Mouse (Mus musculus): ENCODE results near the gene Slc7a1.

GRCm38 (mm10) chr5:148357168-148357567, 42.5 kb downstream of the Slc7a1 start:
- TF ChIP-seq CTCF (IDR thresholded peaks at IDR 0.05; ENCODE audit: borderline replicate concordance, control insufficient read depth, extremely low read depth, insufficient read depth, low read length, poor library complexity) (no peak), POLR2A (IDR thresholded peaks at IDR 0.05; ENCODE audit: control insufficient read depth, extremely low read depth, insufficient read depth, low read length, poor library complexity) (no peak)
